Mouse (Mus musculus) kidney, postnatal 10 days (tissue): ENCODE results near the gene Ppp4r3a.
"Not testable (repeated sequence)": the region's sequence is repeated elsewhere in the genome, so short reads cannot be mapped to it uniquely, and the experiment has no call there.

Experiments used
- DNase-seq: peaks from one replicate; pipeline ENCODE4 v3.0.0; 2021; ENCODE audit warnings: mixed read lengths

Gene Ppp4r3a

DNA sequence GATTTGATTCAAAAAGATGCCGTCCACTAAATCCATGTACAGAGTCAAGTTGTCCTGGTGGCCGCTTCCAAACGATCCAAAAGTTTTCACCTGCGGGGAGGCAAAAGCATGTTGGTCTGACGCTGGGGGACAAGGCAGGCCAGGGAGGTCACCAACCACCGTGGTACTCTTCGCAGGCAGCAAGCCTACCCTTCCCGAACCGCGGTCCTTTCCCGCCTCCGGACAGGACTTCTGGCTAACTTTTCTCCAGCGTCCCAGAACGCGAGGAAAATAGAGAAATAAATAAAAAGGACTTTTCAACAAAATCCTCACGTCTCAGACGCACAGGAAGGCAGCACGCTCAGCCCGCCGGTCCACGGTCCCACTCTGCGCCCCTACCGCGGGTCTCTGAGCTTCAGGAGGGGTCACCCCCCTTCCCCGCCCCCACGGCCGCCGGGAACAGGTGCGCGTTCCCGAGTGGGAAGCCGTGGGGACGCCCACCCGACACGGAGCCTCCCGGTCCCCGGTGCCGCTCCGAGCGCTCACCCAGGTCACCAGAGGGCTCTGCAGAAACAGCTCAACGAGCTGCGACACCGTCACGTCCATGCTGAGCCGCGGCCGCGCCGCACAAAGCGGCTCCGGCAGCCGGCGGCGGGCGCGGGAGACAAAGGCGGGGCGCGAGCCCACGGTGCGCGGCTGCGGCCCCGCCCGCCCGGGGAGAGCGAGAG is 55.1 kb downstream of the Ppp4r3a start:
- DNase-seq, result peak; percentile 33

DNA sequence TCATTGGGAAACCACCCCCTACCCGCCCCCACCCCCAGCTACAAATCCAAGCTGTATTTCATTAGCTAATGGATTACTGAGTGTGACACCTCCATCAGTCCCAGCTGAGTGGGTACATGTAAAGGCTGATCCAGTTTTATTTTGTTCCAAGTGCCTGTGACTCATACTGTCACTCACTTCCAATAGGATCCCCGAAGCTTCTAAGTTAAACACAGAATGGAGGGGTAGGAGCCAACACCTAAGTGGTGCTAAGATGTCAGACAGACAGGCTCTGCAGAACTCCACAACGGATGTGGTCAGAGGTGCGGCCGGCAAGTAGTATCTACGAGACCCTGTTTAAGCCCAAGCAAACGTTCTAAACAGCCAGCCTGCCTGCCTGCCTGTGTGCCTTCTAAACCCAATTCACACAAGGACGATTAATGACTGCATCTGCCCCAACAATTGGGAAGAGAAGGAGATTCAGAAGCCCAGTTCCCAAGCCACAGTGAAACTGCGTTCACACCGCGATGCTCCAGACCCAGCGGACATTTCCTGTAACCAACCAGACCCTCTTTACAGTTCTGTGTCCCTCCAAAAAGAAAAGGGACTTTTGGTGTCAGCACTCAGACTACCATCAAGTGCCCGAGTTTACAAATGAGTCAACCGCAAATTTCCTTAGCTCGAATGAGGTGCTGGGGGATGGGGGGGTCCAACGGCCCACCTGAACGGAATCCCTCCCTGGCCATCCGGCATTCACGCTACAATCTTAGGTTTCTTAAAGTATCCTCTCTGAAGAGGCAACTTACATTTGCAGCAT is 55.9 kb downstream of the Ppp4r3a start:
- DNase-seq, result no peak

DNA sequence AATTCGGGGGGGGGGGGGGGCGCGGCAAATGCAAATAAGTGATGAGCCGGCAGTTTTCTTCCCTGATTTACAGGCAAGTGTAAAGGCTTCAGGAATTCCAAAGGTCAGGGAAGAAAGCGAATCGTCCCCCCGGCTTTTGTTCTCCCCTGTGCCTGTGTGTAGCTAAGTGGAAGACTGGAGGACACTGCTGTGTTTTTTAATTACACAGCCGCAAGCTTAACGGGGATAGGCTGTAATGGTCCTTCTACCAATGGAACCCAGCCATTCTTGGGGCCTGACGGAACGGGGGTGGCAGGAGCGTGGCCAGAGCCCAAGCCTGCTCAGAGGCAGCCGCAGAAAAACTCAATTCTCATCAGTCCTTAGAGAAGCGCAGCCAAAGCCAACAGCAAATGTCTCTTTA is 56.6 kb downstream of the Ppp4r3a start:
- DNase-seq, result no peak

DNA sequence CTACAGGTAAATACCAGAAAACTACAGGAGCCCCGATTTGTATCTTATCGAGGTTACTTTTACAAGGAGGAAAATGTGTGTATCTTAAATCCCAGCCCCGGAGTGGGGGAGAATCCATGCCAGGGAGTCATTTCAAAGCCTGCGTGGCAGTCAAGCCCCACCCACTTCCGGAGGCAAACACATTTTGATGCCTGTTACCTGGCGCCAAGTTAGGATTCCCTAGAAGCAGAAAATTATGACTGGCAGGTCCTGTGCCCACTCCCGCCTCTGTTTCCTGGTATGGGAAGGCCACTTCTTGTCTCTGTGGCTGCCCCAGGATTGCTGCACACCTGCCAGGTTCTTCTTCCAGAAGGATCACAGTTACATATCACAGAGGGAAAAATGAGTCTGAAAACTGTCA is 57.0 kb downstream of the Ppp4r3a start:
- peak; percentile 39 for DNase-seq

DNA sequence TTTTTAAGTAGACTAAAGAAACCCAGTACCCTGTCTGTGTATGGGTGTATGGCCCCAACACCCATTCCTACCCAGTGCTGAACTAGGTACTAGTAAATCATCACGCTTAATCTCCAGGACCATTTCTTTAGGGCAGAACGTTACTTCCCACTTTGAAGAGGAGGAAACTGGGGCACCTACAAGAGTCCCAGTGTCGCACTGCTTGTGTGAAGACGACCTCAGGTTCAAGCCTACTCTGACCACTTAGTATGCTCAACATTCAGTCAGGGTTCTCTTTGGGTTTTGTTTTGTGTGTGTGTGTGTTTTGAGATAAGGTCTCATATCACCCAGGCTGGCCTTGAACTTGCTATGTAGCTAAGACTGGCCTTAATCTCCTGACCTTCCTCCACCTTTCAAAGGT is 57.5 kb downstream of the Ppp4r3a start:
- no peak for DNase-seq

DNA sequence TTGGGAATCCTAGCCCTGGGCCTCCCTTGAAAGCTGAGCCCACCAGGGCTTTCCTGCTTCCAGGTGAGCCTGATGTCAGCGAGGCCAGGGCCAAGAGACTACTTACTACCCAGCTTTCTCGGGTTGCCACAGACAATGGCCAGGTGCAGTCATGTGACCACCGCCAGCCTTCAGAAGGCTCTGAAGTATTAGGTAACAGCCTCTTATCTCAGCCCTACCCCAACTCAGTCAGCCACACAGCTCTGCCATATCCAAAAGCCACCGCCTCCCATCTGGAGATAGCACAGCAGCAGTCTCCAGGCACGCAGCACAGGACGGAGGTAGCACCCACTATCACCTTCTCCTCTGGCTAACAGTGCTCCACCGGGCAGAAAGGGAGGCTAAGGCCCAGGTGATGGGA is 58.1 kb downstream of the Ppp4r3a start:
- no peak for DNase-seq

DNA sequence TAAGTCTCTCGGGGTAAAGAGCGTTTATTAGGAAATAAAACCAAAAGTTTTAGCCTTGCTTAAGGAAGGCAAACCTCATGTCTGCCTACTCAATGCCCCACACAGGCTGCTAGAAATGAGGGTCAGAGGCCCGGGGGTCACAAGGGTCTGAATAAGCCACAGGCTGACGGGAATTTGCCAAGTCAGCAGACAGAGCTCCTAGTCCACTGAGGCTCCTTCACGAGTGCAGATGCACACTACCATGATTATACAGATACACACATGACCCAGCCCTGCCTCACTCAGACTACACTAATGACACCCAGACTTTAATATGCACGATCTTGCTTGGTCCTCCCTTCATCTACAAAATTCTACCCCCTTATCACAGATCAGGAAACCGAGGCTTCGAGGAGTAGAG is 58.7 kb downstream of the Ppp4r3a start:
- DNase-seq, result no peak

DNA sequence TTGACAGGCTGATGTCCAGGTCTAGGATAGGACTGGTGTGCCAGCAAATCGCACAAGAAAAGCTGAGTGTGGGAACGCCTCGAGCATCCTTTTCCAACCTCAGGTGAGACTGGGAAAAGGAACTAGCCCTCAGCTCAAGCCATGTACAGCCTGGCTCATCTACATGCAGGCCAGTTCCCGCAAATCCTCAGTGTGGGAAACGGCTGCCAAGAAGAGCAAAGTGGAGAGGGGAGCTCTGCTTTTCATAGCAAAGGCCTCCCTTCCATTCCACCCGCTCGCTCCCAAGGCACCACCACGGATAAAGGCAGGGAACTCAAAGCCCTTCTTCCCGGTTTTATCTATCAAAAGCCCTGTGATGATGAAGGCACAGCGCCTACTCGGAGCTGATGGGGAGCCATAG is 60.4 kb downstream of the Ppp4r3a start:
- no peak for DNase-seq

DNA sequence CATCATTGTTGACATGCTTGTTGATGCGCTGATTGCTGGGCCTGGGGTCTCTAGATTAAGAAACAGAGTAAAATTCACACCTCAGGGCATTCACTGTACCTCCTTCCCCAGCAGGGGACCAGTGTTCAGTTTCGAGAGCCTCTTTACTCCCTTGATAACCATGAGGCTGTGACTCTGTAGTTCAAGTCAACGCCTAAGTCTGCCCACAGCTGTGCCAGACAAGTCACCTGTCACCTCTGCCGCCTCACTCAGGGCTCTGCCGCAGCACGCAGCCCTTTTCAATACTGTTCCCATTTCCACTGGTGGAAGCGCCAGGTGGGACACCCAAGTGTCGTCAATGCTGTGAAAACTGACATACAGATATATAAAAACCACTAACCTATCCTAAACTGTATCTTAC is 61.1 kb downstream of the Ppp4r3a start:
- DNase-seq, result no peak

DNA sequence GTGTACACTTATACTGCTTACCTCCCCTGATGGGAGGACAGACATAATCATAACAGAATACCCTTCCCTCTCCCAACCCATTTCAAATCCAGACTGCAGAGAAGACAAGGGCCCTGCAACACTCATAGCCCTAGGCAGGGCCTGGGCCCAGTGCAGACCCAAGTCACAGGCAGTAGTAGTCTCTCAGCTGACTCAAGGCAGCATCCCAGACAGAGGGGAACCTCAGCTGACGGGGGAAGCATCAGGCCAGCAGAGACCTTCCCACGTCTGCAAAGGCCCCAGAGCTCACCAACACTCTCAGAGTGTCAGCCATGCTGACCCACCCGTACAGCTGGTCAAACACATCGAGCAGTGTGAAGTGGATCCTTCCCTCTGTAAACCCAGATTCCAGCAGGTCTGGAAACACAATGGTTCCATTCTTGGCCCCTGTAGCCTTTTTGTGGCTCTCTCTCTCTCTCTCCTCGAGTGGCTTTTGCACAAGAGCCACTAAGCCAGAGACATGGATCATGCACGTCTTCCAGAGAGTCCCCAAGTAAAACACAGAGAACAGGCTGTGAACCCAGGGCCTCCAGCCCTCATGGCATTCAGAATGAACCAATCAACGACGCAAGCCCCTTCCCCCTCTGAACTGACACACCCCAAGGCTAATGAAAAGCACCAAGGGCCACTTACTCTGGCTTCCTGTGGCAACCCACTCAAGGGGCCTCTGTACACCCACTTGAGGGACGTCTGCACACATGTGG is 61.8 kb downstream of the Ppp4r3a start:
- no peak for DNase-seq

DNA sequence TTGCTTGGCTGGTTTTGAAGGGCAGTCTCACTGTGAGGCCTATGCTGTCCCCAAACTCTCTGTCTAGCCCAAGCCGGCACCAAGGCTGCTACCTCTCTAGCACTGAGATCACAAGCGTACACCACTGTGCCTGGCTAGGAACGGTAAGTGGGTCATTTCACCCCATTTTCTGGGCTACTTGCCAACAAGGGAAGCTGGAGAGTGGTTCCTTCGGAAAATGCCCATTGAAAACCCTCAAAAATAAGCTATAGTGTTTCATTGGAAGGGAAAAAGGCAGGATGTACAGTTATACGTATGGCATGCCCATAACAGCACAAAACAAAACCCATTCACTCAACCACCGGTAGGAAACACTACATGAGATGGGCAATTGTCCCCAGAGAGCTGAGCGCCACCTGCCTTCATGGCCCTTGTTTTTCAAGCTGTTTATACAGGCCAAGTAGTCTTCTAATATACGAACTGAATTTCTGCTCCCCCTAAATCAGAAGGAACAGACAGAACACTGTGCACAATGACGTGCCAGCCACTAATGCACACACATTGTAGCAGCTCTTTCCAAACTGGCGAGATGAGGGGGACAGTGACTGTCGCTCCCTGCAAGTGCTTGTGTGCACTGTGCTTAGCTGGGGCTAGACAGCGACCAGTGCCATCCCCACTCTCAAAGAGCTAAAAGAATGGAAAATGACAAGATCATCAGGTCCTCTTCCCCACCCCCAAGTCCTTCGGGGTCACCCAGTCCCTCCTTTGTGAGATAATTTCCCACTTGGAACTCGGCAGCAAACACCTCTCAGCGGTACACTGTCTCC is 63.1 kb downstream of the Ppp4r3a start:
- DNase-seq, result no peak

DNA sequence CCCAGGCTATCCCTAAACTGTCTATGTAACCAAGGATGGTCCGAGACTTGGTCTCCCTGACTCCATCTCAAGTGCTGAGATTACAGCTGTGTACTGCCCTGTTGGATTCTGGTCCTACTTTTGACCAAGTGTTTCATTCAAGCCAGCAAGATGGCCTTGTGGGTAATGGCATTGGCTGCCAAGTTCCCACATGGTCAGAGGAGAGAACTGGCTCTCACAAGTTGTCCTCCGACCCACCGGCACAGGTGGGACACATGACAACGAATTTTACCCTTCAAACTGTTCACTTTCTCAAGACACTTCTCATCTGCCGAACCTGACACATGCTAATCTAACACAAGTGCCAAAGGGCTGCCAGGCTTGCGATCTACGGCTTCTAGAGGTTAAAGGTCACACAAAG is 64.1 kb downstream of the Ppp4r3a start:
- DNase-seq, result no peak

DNA sequence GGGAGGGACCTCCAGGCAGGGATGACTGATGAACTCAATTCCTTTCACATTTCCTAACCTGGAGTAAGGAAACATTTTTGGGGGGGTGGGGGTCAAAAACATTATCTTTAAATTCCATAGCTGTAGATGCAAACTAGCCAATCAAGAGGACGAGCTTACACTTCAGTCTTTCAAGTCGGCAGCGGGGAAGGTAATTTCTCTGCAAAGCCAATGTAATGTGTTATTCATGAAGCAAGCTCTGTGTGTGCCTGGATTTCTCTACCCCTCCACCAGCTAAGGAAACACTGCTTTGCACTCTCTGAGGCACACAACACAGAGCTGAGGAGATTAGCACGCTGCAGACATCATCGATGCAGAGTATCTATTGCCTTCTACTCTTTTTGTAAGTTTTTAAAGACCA is 64.5 kb downstream of the Ppp4r3a start:
- no peak for DNase-seq

DNA sequence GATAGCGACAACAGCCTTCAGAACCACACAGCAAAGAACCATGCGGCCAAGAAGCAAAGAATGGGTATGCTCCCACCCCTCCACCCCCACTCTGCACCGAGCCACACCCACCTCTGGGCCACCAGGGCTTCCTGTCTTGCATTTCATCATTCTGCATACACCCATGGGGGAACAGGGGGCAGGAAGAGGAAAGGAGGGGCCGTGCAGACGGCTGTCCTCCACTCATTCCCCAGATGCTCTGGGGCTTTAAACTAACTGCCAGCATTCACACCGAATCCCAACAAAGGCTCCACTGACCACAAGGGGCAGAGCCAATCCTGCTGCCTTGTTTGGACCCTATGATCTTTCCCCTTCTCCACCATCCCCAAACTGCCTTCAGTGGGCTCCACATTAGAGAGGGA is 65.5 kb downstream of the Ppp4r3a start:
- DNase-seq, result peak; percentile 45

DNA sequence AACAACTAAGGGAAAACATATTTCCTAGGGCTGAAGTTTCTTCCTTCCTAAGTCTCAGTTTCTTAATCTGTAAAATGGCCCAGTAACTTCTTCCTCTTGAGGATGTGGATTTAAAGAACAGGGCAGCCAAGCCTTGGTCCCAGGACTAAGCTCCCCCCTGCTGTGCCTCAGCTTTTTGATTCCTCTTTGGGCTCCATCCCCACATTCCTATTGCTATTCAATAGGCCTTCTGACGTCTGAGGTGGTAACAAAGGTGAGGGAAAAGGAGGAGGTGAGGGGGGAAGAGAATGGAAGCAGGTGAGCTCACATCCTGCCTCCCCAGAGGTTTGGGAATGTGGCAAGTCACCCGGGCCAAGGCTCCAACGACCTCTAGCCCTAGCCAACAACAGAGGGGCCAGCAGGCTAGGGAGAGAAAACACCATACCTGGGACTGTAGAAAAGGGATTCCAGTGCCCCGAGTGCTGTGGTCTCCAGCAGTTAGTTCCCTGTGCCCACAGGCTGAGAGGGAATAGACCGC is 67.0 kb downstream of the Ppp4r3a start:
- no peak for DNase-seq

DNA sequence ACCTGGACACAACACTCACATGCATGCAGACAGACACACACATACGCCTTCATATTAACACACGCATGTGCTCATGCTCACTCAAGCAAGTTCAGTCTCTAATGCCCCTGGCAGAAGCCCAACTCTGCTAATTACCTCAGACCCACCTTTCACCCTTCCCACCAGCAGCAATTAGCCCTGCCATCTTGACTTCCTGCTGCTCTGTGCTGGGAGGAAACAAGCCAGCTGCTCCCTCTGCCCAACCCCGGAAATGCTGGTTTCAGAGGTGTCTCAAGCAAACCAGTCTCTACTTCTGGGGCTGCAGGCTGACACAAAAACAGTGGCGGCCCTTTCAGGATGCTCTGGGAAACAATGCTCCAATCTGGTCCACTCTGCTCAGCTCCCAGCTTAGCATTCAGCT is 67.6 kb downstream of the Ppp4r3a start:
- DNase-seq, result peak; percentile 64

DNA sequence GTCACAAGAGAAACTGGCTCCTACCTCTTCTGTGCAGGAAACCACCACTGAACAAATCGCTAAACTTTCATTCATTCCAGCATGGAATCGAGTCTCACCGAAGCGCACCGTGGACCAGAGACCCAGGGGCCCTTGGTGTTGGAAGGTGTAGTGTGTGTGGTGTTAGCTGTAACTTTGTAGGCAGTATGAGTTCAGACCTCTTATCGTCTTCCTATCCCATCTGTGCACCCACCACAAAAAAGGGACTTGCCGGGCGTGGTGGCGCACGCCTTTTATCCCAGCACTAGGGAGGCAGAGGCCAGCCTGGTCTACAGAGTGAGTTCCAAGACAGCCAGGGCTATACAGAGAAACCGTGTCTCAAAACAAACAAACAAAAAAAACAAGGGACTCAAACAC is 68.3 kb downstream of the Ppp4r3a start:
- DNase-seq, result no peak

DNA sequence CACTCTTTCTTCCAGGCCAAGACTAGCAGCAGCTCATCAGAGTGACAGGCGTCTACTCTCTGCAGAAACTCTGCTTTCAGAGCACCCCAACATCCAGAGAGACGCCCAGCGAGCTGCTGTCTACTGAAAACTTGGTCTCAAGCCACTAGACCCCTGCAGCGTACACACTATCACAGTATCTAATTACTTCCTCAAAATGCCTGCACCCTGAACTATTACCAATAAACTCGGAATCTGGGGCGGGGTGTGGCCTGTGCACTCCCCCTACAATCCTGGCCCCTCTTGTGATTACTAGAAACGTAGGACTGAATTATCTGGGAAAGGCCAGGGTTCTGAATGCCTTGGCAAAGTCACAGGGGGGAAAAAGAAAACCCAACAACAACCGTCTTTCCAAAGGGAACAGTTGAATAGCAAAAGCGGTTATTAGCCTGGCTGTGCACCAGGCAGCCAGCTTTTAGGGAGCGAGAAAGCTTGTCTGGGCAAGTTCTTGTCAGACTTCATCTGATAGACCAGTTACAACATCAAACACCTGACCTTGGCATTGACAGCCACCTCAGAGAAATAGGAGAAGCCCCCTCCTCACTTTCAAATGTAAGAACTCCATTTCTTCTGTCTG is 68.8 kb downstream of the Ppp4r3a start:
- no peak for DNase-seq

DNA sequence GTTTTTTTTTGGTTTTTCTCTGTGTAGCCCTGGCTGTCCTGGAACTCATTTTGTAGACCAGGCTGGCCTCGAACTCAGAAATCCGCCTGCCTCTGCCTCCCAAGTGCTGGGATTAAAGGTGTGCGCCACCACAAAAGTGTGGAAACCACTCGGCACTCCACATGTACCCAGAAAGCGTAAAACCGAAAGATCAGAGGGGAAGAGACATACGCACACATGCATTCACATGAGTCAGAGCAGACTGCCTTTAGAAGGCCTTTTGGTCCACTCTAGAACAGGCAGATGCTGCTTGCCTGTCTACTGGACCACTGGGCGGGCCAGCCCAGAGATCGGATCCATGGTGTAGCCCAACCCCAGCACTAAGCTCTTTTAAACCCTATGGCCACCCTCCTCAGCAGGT is 69.8 kb downstream of the Ppp4r3a start:
- DNase-seq, result not testable (repeated sequence)

DNA sequence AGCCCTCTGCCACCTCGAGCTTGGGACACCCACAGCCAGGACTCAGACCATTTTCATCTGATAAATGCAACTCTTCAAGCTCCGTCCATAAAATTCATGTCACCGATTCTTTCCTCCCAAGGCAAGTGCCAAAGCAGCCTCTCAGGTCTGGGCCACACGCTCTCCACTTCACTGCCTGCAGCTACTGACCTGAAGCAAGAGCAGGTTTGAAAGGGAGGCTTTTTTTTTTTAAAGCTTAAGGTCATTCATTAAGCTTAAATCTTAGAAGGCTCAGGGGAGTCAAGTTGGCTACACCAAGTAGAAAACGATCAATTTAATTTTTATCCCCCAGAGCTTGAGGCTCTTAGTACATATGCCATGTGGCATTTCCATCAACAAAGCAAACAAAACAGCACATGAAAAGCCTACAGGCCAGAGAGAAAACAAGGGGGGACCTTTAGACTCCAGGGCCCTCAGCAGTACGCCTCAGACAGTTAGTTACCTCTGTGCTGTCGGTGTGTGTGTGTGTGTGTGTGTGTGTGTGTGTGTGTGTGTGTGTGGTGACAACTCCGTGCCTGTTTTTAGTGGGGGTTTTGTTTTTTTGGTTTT is 70.3 kb downstream of the Ppp4r3a start:
- peak; percentile 43 for DNase-seq

DNA sequence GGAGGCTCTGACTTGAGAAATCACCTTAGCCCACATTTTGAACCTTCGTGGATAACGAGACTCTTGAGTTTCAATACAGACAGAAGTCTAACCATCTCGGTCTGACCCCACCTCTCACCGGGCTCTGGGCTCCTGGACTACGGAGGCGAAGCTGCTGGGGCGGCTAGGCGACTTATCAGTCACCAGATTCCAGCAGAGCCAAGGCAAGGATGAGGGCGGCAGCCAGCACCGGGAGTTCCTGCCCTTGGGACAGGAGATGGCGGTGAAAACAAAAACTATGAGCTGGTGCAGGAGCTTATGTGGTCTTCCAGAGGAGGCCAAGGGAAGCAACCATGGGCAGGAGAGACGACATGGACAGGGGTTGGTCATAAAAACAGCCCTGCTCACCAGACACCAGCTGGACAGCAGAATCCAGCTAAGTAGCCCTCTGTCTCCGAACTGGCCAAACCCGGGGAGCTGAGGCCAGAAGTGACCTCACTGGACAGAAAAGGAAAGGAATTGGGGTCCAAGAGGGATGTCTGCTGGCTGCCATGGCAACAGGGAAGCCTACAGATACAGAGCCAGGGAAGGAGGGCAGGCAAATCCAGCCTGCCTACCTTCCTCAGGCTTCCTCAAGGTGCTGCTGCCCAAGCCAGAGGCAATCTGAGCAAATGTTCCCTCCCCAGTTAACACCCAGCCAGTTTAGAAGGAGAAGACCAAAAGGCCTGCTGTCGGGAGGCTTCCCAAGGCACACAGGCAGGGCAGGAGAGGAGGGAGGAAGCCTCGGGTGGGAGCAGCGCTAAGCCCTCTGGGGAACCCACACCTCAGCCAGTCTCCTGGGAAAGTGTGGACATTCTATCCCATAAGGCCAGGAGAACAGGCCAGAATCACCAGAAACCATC is 71.1 kb downstream of the Ppp4r3a start:
- peak; percentile 28 for DNase-seq
